Comparison of ENCODE assay signal across 24 mouse cellular contexts in the genomic region with DNA sequence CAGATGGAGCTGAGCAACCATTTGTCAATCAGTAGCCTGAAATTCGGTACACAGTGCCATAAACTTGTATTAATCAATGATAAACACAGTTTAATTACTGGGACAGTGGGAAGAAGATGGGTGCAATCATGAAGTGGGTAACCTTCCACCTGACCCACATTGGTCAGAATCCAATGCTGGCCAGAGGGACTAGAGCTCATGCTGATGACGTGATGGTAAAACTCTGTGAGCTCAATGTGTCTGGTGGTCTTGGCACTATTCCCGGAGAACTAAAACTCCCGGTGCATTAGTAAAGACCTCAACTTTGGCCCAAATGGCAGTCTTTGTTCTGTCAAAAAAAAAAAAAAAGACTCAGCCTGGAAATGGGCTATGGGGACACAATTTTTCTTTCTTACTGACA.
A peak's percentile ranks its signal among the peaks of the same experiment; 100 is the strongest.
DNase-seq lines count a peak whose midpoint lies in the region; ATAC-seq lines count a peak whose summit lies in the region.
"Had no signal": no experiment of that assay in that cellular context is flagged by ENCODE, and none has a peak within 500 bp of the region (broad histone marks: within the 10 kb centered on the region; RNA-seq: fewer than 3 reads in every experiment).

No protein-coding gene starts in this region.

- 0 out of 2 replicates have a peak, but pooled peaks cover 6% of the 10 kb centered on the region for H3K4me1 ChIP-seq in hindbrain, embryonic 13.5 days (replicated peaks)
- H3K4me1 ChIP-seq in hindbrain, embryonic 16.5 days (ENCODE audit: control insufficient read depth, insufficient read depth, low read depth, low read length), result no peaks in the 10 kb centered on the region
- H3K4me1 ChIP-seq in midbrain, embryonic 14.5 days (ENCODE audit: control insufficient read depth, insufficient read depth, low read length), result no peaks in the 10 kb centered on the region
- no peaks in the 10 kb centered on the region for H3K4me1 ChIP-seq in midbrain, embryonic 16.5 days (ENCODE audit: control insufficient read depth, insufficient read depth, low read length)
- H3K4me1 ChIP-seq in forebrain, embryonic 16.5 days (replicated peaks; ENCODE audit: control insufficient read depth, insufficient read depth, low read length), result no peaks in the 10 kb centered on the region
- H3K4me1 ChIP-seq in heart, embryonic 10.5 days, result no peaks in the 10 kb centered on the region
- H3K4me1 ChIP-seq: kidney, embryonic 15.5 days; midbrain, embryonic 10.5 days; stomach, embryonic 15.5 days had no signal

- DNase-seq in midbrain, embryonic 14.5 days, result peak; percentile 19
- no peak for DNase-seq in heart, embryonic 10.5 days (ENCODE audit: low spot score)
- DNase-seq: adrenal gland, adult 8-10 months; B cell, adult 2 months; cerebellum, adult 8-10 months; cerebellum, postnatal 25 days; gastrocnemius, postnatal 25 days; heart, adult 11 months; heart, postnatal 36 days; kidney, adult 18-20 months; kidney, postnatal 25 days; liver; lung, adult 2 months; lung, postnatal 14 days had no signal

- no peaks in the 10 kb centered on the region for H3K9me3 ChIP-seq in hindbrain, embryonic 13.5 days
- H3K9me3 ChIP-seq in hindbrain, embryonic 16.5 days (ENCODE audit: control insufficient read depth, low read length), result no peaks in the 10 kb centered on the region
- H3K9me3 ChIP-seq in midbrain, embryonic 14.5 days (ENCODE audit: control insufficient read depth, low read length), result no peaks in the 10 kb centered on the region
- H3K9me3 ChIP-seq in midbrain, embryonic 16.5 days (replicated peaks; ENCODE audit: control insufficient read depth, low read length, poor library complexity, severe bottlenecking), result no peaks in the 10 kb centered on the region
- H3K9me3 ChIP-seq in forebrain, embryonic 16.5 days (ENCODE audit: control insufficient read depth, low read length), result no peaks in the 10 kb centered on the region
- no peaks in the 10 kb centered on the region for H3K9me3 ChIP-seq in heart, embryonic 10.5 days
- H3K9me3 ChIP-seq: kidney, embryonic 15.5 days; midbrain, embryonic 10.5 days; stomach, embryonic 15.5 days had no signal

- no peak overlapping the region for H3K4me2 ChIP-seq in hindbrain, embryonic 13.5 days
- H3K4me2 ChIP-seq in hindbrain, embryonic 16.5 days (ENCODE audit: low read length), result no peak overlapping the region
- H3K4me2 ChIP-seq in midbrain, embryonic 14.5 days (ENCODE audit: low read length), result no peak overlapping the region
- H3K4me2 ChIP-seq in midbrain, embryonic 16.5 days (ENCODE audit: low read length), result no peak overlapping the region
- H3K4me2 ChIP-seq in forebrain, embryonic 16.5 days (ENCODE audit: low read length), result no peak overlapping the region
- H3K4me2 ChIP-seq: heart, embryonic 11.5 days; hindbrain, embryonic 14.5 days; kidney, embryonic 15.5 days; stomach, embryonic 15.5 days had no signal

- H3K36me3 ChIP-seq in hindbrain, embryonic 13.5 days, result no peaks in the 10 kb centered on the region
- no peaks in the 10 kb centered on the region for H3K36me3 ChIP-seq in hindbrain, embryonic 16.5 days (ENCODE audit: control insufficient read depth, insufficient read depth, low read length)
- no peaks in the 10 kb centered on the region for H3K36me3 ChIP-seq in midbrain, embryonic 14.5 days (ENCODE audit: control insufficient read depth, insufficient read depth, low read length)
- no peaks in the 10 kb centered on the region for H3K36me3 ChIP-seq in midbrain, embryonic 16.5 days (ENCODE audit: control insufficient read depth, insufficient read depth, low read length)
- no peaks in the 10 kb centered on the region for H3K36me3 ChIP-seq in forebrain, embryonic 16.5 days (ENCODE audit: control insufficient read depth, insufficient read depth)
- H3K36me3 ChIP-seq in heart, embryonic 10.5 days, result no peaks in the 10 kb centered on the region
- H3K36me3 ChIP-seq: kidney, embryonic 15.5 days; midbrain, embryonic 10.5 days; stomach, embryonic 15.5 days had no signal

- ATAC-seq in hindbrain, embryonic 13.5 days (ENCODE audit: low FRiP score), result 0 out of 2 replicates have a peak, but pooled peaks have one; percentile 46
- ATAC-seq in hindbrain, embryonic 16.5 days, result no peak
- no peak for ATAC-seq in midbrain, embryonic 14.5 days (ENCODE audit: low FRiP score, low TSS enrichment)
- no peak for ATAC-seq in midbrain, embryonic 16.5 days
- peak; percentile 45 for ATAC-seq in forebrain, embryonic 16.5 days

- H3K9ac ChIP-seq in hindbrain, embryonic 13.5 days, result no peak overlapping the region
- H3K9ac ChIP-seq in hindbrain, embryonic 16.5 days (ENCODE audit: low read depth, low read length), result no peak overlapping the region
- H3K9ac ChIP-seq in midbrain, embryonic 14.5 days (replicated peaks; ENCODE audit: low read length), result no peak overlapping the region
- H3K9ac ChIP-seq in midbrain, embryonic 16.5 days (ENCODE audit: low read depth, low read length), result no peak overlapping the region
- H3K9ac ChIP-seq in forebrain, embryonic 16.5 days (replicated peaks; ENCODE audit: low read depth, low read length), result no peak overlapping the region
- H3K9ac ChIP-seq: hindbrain, embryonic 14.5 days; kidney, embryonic 15.5 days; liver, embryonic 14.5 days; stomach, embryonic 15.5 days had no signal

- no peak overlapping the region for H3K4me3 ChIP-seq in hindbrain, embryonic 13.5 days
- H3K4me3 ChIP-seq in hindbrain, embryonic 16.5 days (ENCODE audit: low read length), result no peak overlapping the region
- H3K4me3 ChIP-seq in midbrain, embryonic 14.5 days (replicated peaks; ENCODE audit: low read depth, low read length), result no peak overlapping the region
- no peak overlapping the region for H3K4me3 ChIP-seq in midbrain, embryonic 16.5 days (ENCODE audit: low read depth, low read length)
- no peak overlapping the region for H3K4me3 ChIP-seq in forebrain, embryonic 16.5 days (replicated peaks; ENCODE audit: low read length)
- no peak overlapping the region for H3K4me3 ChIP-seq in heart, embryonic 10.5 days
- H3K4me3 ChIP-seq: kidney, embryonic 15.5 days; midbrain, embryonic 10.5 days; stomach, embryonic 15.5 days had no signal

- H3K27ac ChIP-seq in hindbrain, embryonic 13.5 days, result no peak overlapping the region
- no peak overlapping the region for H3K27ac ChIP-seq in hindbrain, embryonic 16.5 days (ENCODE audit: low read depth, low read length)
- no peak overlapping the region for H3K27ac ChIP-seq in midbrain, embryonic 14.5 days (replicated peaks; ENCODE audit: low read depth, low read length)
- no peak overlapping the region for H3K27ac ChIP-seq in midbrain, embryonic 16.5 days (ENCODE audit: low read length)
- H3K27ac ChIP-seq in forebrain, embryonic 16.5 days (ENCODE audit: low read length), result no peak overlapping the region
- no peak overlapping the region for H3K27ac ChIP-seq in heart, embryonic 10.5 days
- H3K27ac ChIP-seq: hindbrain, embryonic 14.5 days; kidney, embryonic 15.5 days; liver, embryonic 14.5 days; midbrain, embryonic 10.5 days; stomach, embryonic 15.5 days had no signal

- no peaks in the 10 kb centered on the region for H3K27me3 ChIP-seq in hindbrain, embryonic 13.5 days
- no peaks in the 10 kb centered on the region for H3K27me3 ChIP-seq in hindbrain, embryonic 16.5 days (replicated peaks; ENCODE audit: control insufficient read depth, insufficient read depth, low read length)
- H3K27me3 ChIP-seq in midbrain, embryonic 14.5 days (ENCODE audit: control insufficient read depth, insufficient read depth, low read length), result no peaks in the 10 kb centered on the region
- no peaks in the 10 kb centered on the region for H3K27me3 ChIP-seq in midbrain, embryonic 16.5 days (ENCODE audit: control insufficient read depth, insufficient read depth, low read depth, low read length)
- H3K27me3 ChIP-seq in forebrain, embryonic 16.5 days (replicated peaks; ENCODE audit: control insufficient read depth, insufficient read depth, low read length), result no peaks in the 10 kb centered on the region
- no peaks in the 10 kb centered on the region for H3K27me3 ChIP-seq in heart, embryonic 10.5 days (ENCODE audit: insufficient read depth, poor library complexity, severe bottlenecking)
- H3K27me3 ChIP-seq: kidney, embryonic 15.5 days; stomach, embryonic 15.5 days had no signal

- WGBS in hindbrain, embryonic 13.5 days, result 77% methylated on average over 4 of the region's 4 CpGs
- WGBS in hindbrain, embryonic 16.5 days, result 68% methylated on average over 4 of the region's 4 CpGs
- 80% methylated on average over 4 of the region's 4 CpGs for WGBS in midbrain, embryonic 14.5 days
- 77% methylated on average over 4 of the region's 4 CpGs for WGBS in midbrain, embryonic 16.5 days
- WGBS in forebrain, embryonic 16.5 days, result 43% methylated on average over 4 of the region's 4 CpGs
- WGBS in heart, embryonic 10.5 days, result 90% methylated on average over 4 of the region's 4 CpGs

Comparison
In these comparisons a context has a peak if more than half of its experiments do, and no peak if none do; other contexts are left out.
1. ATAC-seq: peak in hindbrain, embryonic 13.5 days (single experiment) and forebrain, embryonic 16.5 days (single experiment); none in hindbrain, embryonic 16.5 days (single experiment), midbrain, embryonic 14.5 days (single experiment) and midbrain, embryonic 16.5 days (single experiment).